Mouse (Mus musculus): ENCODE measurements around the gene Cacna2d1.
A peak's percentile ranks its signal among the peaks of the same experiment; 100 is the strongest.

The Cacna2d1 gene

GRCm38 (mm10) chr5:16265385-16265784 lies 330.9 kb downstream of the Cacna2d1 start:
- peak; percentile 8 for DNase-seq (ENCODE audit: low spot score)

GRCm38 (mm10) chr5:16277058-16277457 lies 342.6 kb downstream of the Cacna2d1 start:
- no peak for DNase-seq (ENCODE audit: low spot score)

- no peak for DNase-seq (ENCODE audit: low spot score)
Observed at GRCm38 (mm10) chr5:16281229-16281628, 346.7 kb downstream of the Cacna2d1 start.

GRCm38 (mm10) chr5:16293223-16293622 lies 358.7 kb downstream of the Cacna2d1 start:
- DNase-seq (ENCODE audit: low spot score): peak; percentile 80

GRCm38 (mm10) chr5:16293825-16294224 lies 359.3 kb downstream of the Cacna2d1 start:
- DNase-seq (ENCODE audit: low spot score): no peak

- no peak for DNase-seq (ENCODE audit: low spot score)
Observed at GRCm38 (mm10) chr5:16294708-16295107, 360.2 kb downstream of the Cacna2d1 start.

- DNase-seq (ENCODE audit: low spot score): no peak
Observed at GRCm38 (mm10) chr5:16297170-16297771, 362.8 kb downstream of the Cacna2d1 start.

GRCm38 (mm10) chr5:16299631-16300030 lies 365.1 kb downstream of the Cacna2d1 start:
- DNase-seq (ENCODE audit: low spot score): no peak

GRCm38 (mm10) chr5:16309168-16310006 lies 374.9 kb downstream of the Cacna2d1 start:
- DNase-seq (ENCODE audit: low spot score): peak; percentile 82

- DNase-seq (ENCODE audit: low spot score): no peak
Observed at GRCm38 (mm10) chr5:16314242-16314641, 379.8 kb downstream of the Cacna2d1 start.

GRCm38 (mm10) chr5:16315983-16316390 lies 381.5 kb downstream of the Cacna2d1 start:
- no peak for DNase-seq (ENCODE audit: low spot score)

GRCm38 (mm10) chr5:16317680-16318242 lies 383.3 kb downstream of the Cacna2d1 start:
- DNase-seq (ENCODE audit: low spot score): no peak

- DNase-seq (ENCODE audit: low spot score): no peak
Observed at GRCm38 (mm10) chr5:16326610-16327009, 392.1 kb downstream of the Cacna2d1 start.

GRCm38 (mm10) chr5:16345393-16345792 lies 410.9 kb downstream of the Cacna2d1 start:
- no peak for DNase-seq (ENCODE audit: low spot score)

GRCm38 (mm10) chr5:16355816-16356215 lies 421.3 kb downstream of the Cacna2d1 start:
- no peak for DNase-seq (ENCODE audit: low spot score)

- no peak for DNase-seq (ENCODE audit: low spot score)
Observed at GRCm38 (mm10) chr5:16357709-16358108, 423.2 kb downstream of the Cacna2d1 start.

GRCm38 (mm10) chr5:16362076-16362475 lies 427.6 kb downstream of the Cacna2d1 start:
- DNase-seq (ENCODE audit: low spot score): no peak

GRCm38 (mm10) chr5:16363171-16363570 lies 428.7 kb downstream of the Cacna2d1 start:
- no peak for DNase-seq (ENCODE audit: low spot score)

- no peak for DNase-seq (ENCODE audit: low spot score)
Observed at GRCm38 (mm10) chr5:16370706-16371105, 436.2 kb downstream of the Cacna2d1 start.

- DNase-seq (ENCODE audit: low spot score): no peak
Observed at GRCm38 (mm10) chr5:16373966-16374365, 439.5 kb downstream of the Cacna2d1 start.

- DNase-seq (ENCODE audit: low spot score): no peak
Observed at GRCm38 (mm10) chr5:16376329-16376908, 441.9 kb downstream of the Cacna2d1 start.

GRCm38 (mm10) chr5:16410011-16410410 lies 475.5 kb downstream of the Cacna2d1 start:
- no peak for DNase-seq (ENCODE audit: low spot score)

- no peak for DNase-seq (ENCODE audit: low spot score)
Observed at GRCm38 (mm10) chr5:16414693-16415092, 480.2 kb downstream of the Cacna2d1 start.
